Mouse (Mus musculus) liver, embryonic 14.5 days (tissue): ENCODE data around the gene Htr2b. TPM values are rescaled to one million over a fixed set of nuclear protein-coding genes. Genes with fewer than 3 reads are reported as not detected.

ENCODE experiments used
- ATAC-seq: fragments of 200-750 bp; cut with Nextera tagmentation; 2 replicates; pipeline ENCODE4 v1.8.0; 2017; ENCODE audit warnings: moderate number of reproducible peaks, mild to moderate bottlenecking, moderate library complexity; ENCODE audit not compliant: insufficient read depth
- DNase-seq, 3 experiments: peaks; one replicate each; pipeline ENCODE4 v3.0.0-alpha.2; 2012 to 2013; ENCODE audit warnings: low read depth in 3 of 3, low spot score in 3 of 3
- H3K27ac ChIP-seq: fragments of 300-500 bp; sonication (generic); 2 replicates; pipeline ENCODE4 v1.5.1; 2014; ENCODE audit warnings: moderate library complexity, mild to moderate bottlenecking, control low read depth, inconsistent platforms
- H3K27me3 ChIP-seq: fragments of 300-500 bp; sonication (generic); 2 replicates; pipeline ENCODE4 v1.6.1; 2014; ENCODE audit warnings: mild to moderate bottlenecking, low read length, moderate library complexity; ENCODE audit not compliant: control insufficient read depth, insufficient read depth
- H3K36me3 ChIP-seq: fragments of 300-500 bp; sonication (generic); replicated peaks from 2 replicates; pipeline ENCODE4 v1.6.1; 2014; ENCODE audit warnings: low read depth; ENCODE audit not compliant: control insufficient read depth, insufficient read depth
- H3K4me1 ChIP-seq, 2 experiments: fragments of 200-500 bp in 1 of 2; fragments of 300-500 bp in 1 of 2; sonication (generic) in 1 of 2; replicated peaks; 2 replicates each; pipeline ENCODE4 v1.6.1; 2012 to 2014; ENCODE audit warnings: antibody characterized with exemption in 1 of 2, inconsistent platforms in 1 of 2, low read length in 1 of 2; ENCODE audit not compliant: control insufficient read depth in 2 of 2, insufficient read depth in 2 of 2
- H3K4me2 ChIP-seq: fragments of 300-500 bp; sonication (generic); 2 replicates; pipeline ENCODE4 v1.6.1; 2014; ENCODE audit warnings: low read depth, mild to moderate bottlenecking, control low read depth, moderate library complexity
- H3K4me3 ChIP-seq, 2 experiments: fragments of 200-500 bp in 1 of 2; fragments of 300-500 bp in 1 of 2; sonication (generic) in 1 of 2; 2 replicates each; pipeline ENCODE4 v1.5.1; 2012 to 2014; ENCODE audit warnings: low read depth in 2 of 2, low read length in 2 of 2, mild to moderate bottlenecking in 2 of 2, control low read depth in 1 of 2, inconsistent platforms in 1 of 2, moderate library complexity in 1 of 2; ENCODE audit not compliant: insufficient read depth in 1 of 2
- H3K9ac ChIP-seq: fragments of 300-500 bp; sonication (generic); replicated peaks from 2 replicates; pipeline ENCODE4 v1.6.1; 2014; ENCODE audit warnings: mild to moderate bottlenecking, control low read depth, moderate library complexity
- H3K9me3 ChIP-seq: fragments of 300-500 bp; sonication (generic); 2 replicates; pipeline ENCODE4 v1.6.1; 2016; ENCODE audit warnings: low read length, mixed read lengths; ENCODE audit not compliant: control insufficient read depth
- CTCF ChIP-seq: IDR thresholded peaks from 2 replicates; pipeline ENCODE4 v1.5.1; 2016; ENCODE audit warnings: antibody characterized with exemption, low read depth, control low read depth
- EP300 ChIP-seq: IDR thresholded peaks from 2 replicates; pipeline ENCODE4 v1.6.1; 2016; ENCODE audit warnings: antibody characterized with exemption, low read depth
- WGBS: fragments of 180-500 bp; shearing (Covaris S2); extraction: QIAGEN DNeasy Blood & Tissue Kit; methylation state at CpG from one replicate; pipeline ENCODE4 v1.1.7; 2014; ENCODE audit not compliant: insufficient replicate concordance; 5-methylcytosine and 5-hydroxymethylcytosine counted together
- polyA plus RNA-seq, 2 experiments: library from polyadenylated mRNA; depleted of rRNA in 1 of 2; stranded (reverse) in 1 of 2; unstranded in 1 of 2; fragments of >200 nt; fragmentation: Nextera tagmentation in 1 of 2; extraction: Ambion mirVana in 1 of 2; gene quantifications; 2 replicates each; pipeline versions ENCODE4 v1.2.1 to v1.2.3; 2012 to 2014

The Htr2b gene
- polyA plus RNA-seq, 2 experiments, result not detected

GRCm38 (mm10) chr1:86143165-86143564, 31.4 kb upstream of the Htr2b start:
- Histone ChIP-seq H3K9me3 (no peaks in the 10 kb centered on the region), H3K4me3 (no peak overlapping the region), H3K27me3 (no peaks in the 10 kb centered on the region), H3K9ac (no peak overlapping the region), H3K27ac (no peak overlapping the region), H3K4me1 (no peaks in the 10 kb centered on the region; a peak in 1 of 4 replicates), H3K4me2 (no peak overlapping the region), H3K36me3 (peaks cover 11% of the 10 kb centered on the region)
- no peak for DNase-seq
- no peak for ATAC-seq
- TF ChIP-seq EP300 (no peak), CTCF (no peak)
- WGBS, result 57% methylated on average over 4 of the region's 4 CpGs

- Histone ChIP-seq H3K4me2 (no peak overlapping the region), H3K36me3 (peaks cover 23% of the 10 kb centered on the region), H3K9me3 (no peaks in the 10 kb centered on the region), H3K9ac (no peak overlapping the region), H3K27me3 (no peaks in the 10 kb centered on the region), H3K27ac (no peak overlapping the region), H3K4me3 (no peak overlapping the region), H3K4me1 (no peaks in the 10 kb centered on the region)
- WGBS, result 76% methylated on average over 3 of the region's 3 CpGs
- TF ChIP-seq CTCF, result no peak
- no peak for TF ChIP-seq EP300
- ATAC-seq (no peak), DNase-seq (no peak)
These were observed 29.3 kb upstream of the Htr2b start for GRCm38 (mm10) chr1:86141081-86141480.

- H3K9me3 ChIP-seq, result no peaks in the 10 kb centered on the region
- WGBS, result 91% methylated on average over 6 of the region's 6 CpGs
These were observed 23.5 kb upstream of the Htr2b start for GRCm38 (mm10) chr1:86135315-86135714.

GRCm38 (mm10) chr1:86133337-86133736, 21.6 kb upstream of the Htr2b start, which contains the start of gene Gm21972:
Gm21972 (plus strand) TSS chr1:86133637.
- ATAC-seq (no peak), DNase-seq (no peak)
- Histone ChIP-seq H3K4me2 (no peak within 1 kb of the TSS), H3K27ac (no peak within 1 kb of the TSS), H3K9me3 (no peaks in the 10 kb centered on the region), H3K4me1 (no peaks in the 10 kb centered on the region), H3K9ac (no peak within 1 kb of the TSS), H3K36me3 (peaks cover 56% of the 10 kb centered on the region), H3K27me3 (no peaks in the 10 kb centered on the region), H3K4me3 (no peak within 1 kb of the TSS)
- 83% methylated on average over 4 of the region's 4 CpGs for WGBS
- TF ChIP-seq EP300 (no peak), CTCF (no peak)

More at GRCm38 (mm10) chr1:86135315-86135714, 23.5 kb upstream of the Htr2b start:
- DNase-seq (no peak), ATAC-seq (no peak)
- no peak for TF ChIP-seq EP300
- no peak for TF ChIP-seq CTCF
- Histone ChIP-seq H3K4me3 (no peak overlapping the region), H3K27ac (no peak overlapping the region), H3K4me1 (no peaks in the 10 kb centered on the region), H3K9ac (no peak overlapping the region), H3K36me3 (peaks cover 55% of the 10 kb centered on the region), H3K27me3 (no peaks in the 10 kb centered on the region), H3K4me2 (no peak overlapping the region)

- DNase-seq (no peak), ATAC-seq (no peak)
- no peaks in the 10 kb centered on the region for H3K4me1 ChIP-seq
- H3K27ac ChIP-seq, result no peak overlapping the region
- no peak for TF ChIP-seq EP300
- H3K9me3 ChIP-seq, result no peaks in the 10 kb centered on the region
- 86% methylated on average over 2 of the region's 2 CpGs for WGBS
- H3K27me3 ChIP-seq, result no peaks in the 10 kb centered on the region
- H3K4me3 ChIP-seq, result no peak overlapping the region
- peaks cover 47% of the 10 kb centered on the region for H3K36me3 ChIP-seq
- H3K4me2 ChIP-seq, result no peak overlapping the region
- no peak overlapping the region for H3K9ac ChIP-seq
These were observed 14.3 kb upstream of the Htr2b start for GRCm38 (mm10) chr1:86126036-86126435.
